Mouse (Mus musculus) hindbrain, embryonic 11.5 days (tissue): ENCODE results near the gene Duox1. TPM values are rescaled to one million over a fixed set of nuclear protein-coding genes. Genes with fewer than 3 reads are reported as not detected.

ENCODE experiments used
- ATAC-seq: fragments of 200-750 bp; cut with Nextera tagmentation; 2 replicates; pipeline ENCODE4 v1.8.0; 2017; ENCODE audit warnings: mild to moderate bottlenecking, moderate TSS enrichment, moderate library complexity; ENCODE audit not compliant: low FRiP score
- DNase-seq: peaks from one replicate; pipeline ENCODE4 v3.0.0-alpha.2; 2015; ENCODE audit warnings: low spot score
- H3K27ac ChIP-seq: fragments of 300-500 bp; sonication (generic); 2 replicates; pipeline ENCODE4 v1.5.1; 2014; ENCODE audit warnings: mild to moderate bottlenecking, low read depth, low read length
- H3K27me3 ChIP-seq: fragments of 300-500 bp; sonication (generic); 2 replicates; pipeline ENCODE4 v1.6.1; 2014; ENCODE audit warnings: mild to moderate bottlenecking, low read length, moderate library complexity, mixed read lengths; ENCODE audit not compliant: control insufficient read depth, insufficient read depth
- H3K36me3 ChIP-seq: fragments of 300-500 bp; sonication (generic); 2 replicates; pipeline ENCODE4 v1.6.1; 2014; ENCODE audit warnings: mild to moderate bottlenecking, low read length, moderate library complexity, mixed read lengths; ENCODE audit not compliant: control insufficient read depth, insufficient read depth
- H3K4me1 ChIP-seq: fragments of 300-500 bp; sonication (generic); replicated peaks from 2 replicates; pipeline ENCODE4 v1.6.1; 2014; ENCODE audit warnings: low read length, mixed read lengths; ENCODE audit not compliant: control insufficient read depth, insufficient read depth
- H3K4me2 ChIP-seq: fragments of 300-500 bp; sonication (generic); replicated peaks from 2 replicates; pipeline ENCODE4 v1.6.1; 2014; ENCODE audit warnings: mild to moderate bottlenecking, low read depth, low read length
- H3K4me3 ChIP-seq: fragments of 300-500 bp; sonication (generic); 2 replicates; pipeline ENCODE4 v1.5.1; 2014; ENCODE audit warnings: low read depth, low read length
- H3K9ac ChIP-seq: fragments of 300-500 bp; sonication (generic); 2 replicates; pipeline ENCODE4 v1.6.1; 2014; ENCODE audit warnings: low read depth, low read length
- H3K9me3 ChIP-seq: fragments of 300-500 bp; sonication (generic); 2 replicates; pipeline ENCODE4 v1.6.1; 2016; ENCODE audit warnings: low read length; ENCODE audit not compliant: control insufficient read depth
- WGBS: fragments of 180-500 bp; shearing (Covaris S2); extraction: QIAGEN DNeasy Blood & Tissue Kit; methylation state at CpG from one replicate; pipeline ENCODE4 v1.1.7; 2014; 5-methylcytosine and 5-hydroxymethylcytosine counted together
- polyA plus RNA-seq: library from polyadenylated mRNA; unstranded; fragments of >200 nt; fragmentation: Nextera tagmentation; extraction: Ambion mirVana; gene quantifications from 2 replicates; pipeline ENCODE4 v1.2.1, GENCODE M21; 2014

Gene Duox1
- polyA plus RNA-seq, 1 experiment from 2014 or later = 0.12 TPM

- ATAC-seq = no peak
- no peaks in the 10 kb centered on the region for H3K36me3 ChIP-seq
- H3K9me3 ChIP-seq = no peaks in the 10 kb centered on the region
- no peak overlapping the region for H3K4me2 ChIP-seq
- 88% methylated on average over 3 of the region's 3 CpGs for WGBS
- no peak overlapping the region for H3K9ac ChIP-seq
- no peaks in the 10 kb centered on the region for H3K27me3 ChIP-seq
- H3K4me3 ChIP-seq = no peak overlapping the region
- H3K4me1 ChIP-seq = peaks cover 12% of the 10 kb centered on the region; the same call in 1 of the 2 replicates
- DNase-seq = no peak
- H3K27ac ChIP-seq = no peak overlapping the region
Observed at GRCm38 (mm10) chr2:122347257-122347656, 31.8 kb downstream of the Duox1 start.

GRCm38 (mm10) chr2:122348531-122349131 lies 33.2 kb downstream of the Duox1 start:
- Histone ChIP-seq H3K9me3 (no peaks in the 10 kb centered on the region), H3K4me2 (peak overlapping the region; percentile 42), H3K36me3 (no peaks in the 10 kb centered on the region), H3K27ac (peak overlapping the region; percentile 98), H3K4me1 (peaks cover 13% of the 10 kb centered on the region; the same call in 1 of the 2 replicates), H3K27me3 (no peaks in the 10 kb centered on the region), H3K4me3 (peak overlapping the region; percentile 43), H3K9ac (peak overlapping the region; percentile 62)
- DNase-seq (peak; percentile 93), ATAC-seq (peak; percentile 87)
- WGBS = under 1% methylated on average over 29 of the region's 63 CpGs

DNA sequence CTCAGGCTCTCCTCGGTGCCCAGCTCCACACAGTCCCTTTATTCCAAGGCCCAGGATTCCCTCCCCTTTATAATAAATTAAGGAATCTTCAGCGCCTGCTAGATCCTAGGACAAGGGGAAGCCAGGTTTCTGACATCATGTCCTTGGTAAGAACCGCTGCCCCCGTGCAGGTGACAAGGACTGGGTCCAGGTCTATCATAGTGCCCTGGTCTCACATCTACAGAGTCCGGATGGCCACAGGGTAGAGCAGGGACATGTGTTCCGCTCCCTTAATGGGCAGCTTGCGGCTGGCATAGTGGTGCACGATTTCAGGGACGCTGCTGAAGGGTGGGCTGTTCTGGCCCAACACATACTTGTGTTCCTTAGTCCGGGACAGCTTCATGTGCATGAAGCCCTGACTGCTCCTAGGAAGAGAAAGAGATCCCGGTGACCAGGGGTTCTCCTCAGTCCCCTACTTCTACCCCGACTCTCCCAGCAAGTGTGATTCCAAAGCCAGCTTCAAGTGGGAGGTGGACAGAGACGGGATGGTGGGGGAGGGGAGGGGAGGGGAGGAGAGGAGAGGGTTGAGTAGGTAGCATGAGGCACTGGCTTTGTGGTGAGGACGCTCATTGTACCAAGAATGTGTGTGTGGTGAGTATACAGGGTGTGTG lies 33.8 kb downstream of the Duox1 start:
- Histone ChIP-seq H3K9me3 (no peaks in the 10 kb centered on the region), H3K9ac (peak overlapping the region; percentile 62), H3K4me3 (peak overlapping the region; percentile 43), H3K27me3 (no peaks in the 10 kb centered on the region), H3K4me1 (peaks cover 16% of the 10 kb centered on the region; the same call in 1 of the 2 replicates), H3K36me3 (no peaks in the 10 kb centered on the region), H3K27ac (peak overlapping the region; percentile 98), H3K4me2 (peak overlapping the region; percentile 42)
- 6% methylated on average over 14 of the region's 14 CpGs for WGBS
- ATAC-seq (peak; percentile 53), DNase-seq (no peak)

DNA sequence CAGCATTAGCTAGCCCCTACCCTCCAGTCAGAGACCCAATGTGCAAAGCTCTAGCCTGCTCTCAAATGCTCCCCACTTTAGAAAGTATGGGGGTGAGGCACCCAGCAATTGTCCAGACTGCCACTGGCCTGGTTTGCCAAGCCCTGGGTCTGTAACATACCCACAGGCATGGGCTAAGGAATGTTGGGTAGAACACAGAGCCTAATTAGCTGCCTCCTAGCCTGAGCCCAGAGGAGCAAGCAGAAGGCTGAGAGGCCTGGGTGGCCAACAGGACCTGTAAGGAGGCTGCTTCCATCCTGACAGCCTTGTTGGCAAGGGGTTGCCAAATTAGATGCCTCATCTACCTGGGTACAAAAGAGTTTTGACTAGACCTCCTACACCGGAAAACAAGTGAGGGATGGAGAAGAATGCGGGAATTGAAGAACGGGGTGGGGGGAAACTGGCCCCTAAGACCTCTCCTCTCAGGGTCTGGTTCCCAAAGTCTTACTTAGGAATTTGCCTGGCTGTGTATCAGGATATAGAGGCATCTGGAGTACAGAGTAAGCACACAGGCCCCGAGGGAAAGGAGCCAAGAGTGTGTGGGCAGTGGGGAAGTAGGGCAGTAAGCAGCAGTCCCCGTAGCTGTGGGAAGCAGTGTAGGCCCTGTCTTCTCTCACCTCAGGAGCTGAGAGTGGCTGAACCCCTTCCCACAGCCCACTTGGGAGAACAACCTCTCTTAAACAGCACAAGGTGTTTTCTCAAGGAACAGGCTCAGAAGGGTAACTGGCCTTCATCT lies 35.9 kb downstream of the Duox1 start:
- DNase-seq = no peak
- Histone ChIP-seq H3K4me3 (no peak overlapping the region), H3K9ac (no peak overlapping the region), H3K4me2 (no peak overlapping the region), H3K27me3 (no peaks in the 10 kb centered on the region), H3K27ac (peak overlapping the region; percentile 65), H3K36me3 (no peaks in the 10 kb centered on the region), H3K4me1 (peaks cover 16% of the 10 kb centered on the region; the same call in 1 of the 2 replicates), H3K9me3 (no peaks in the 10 kb centered on the region)
- ATAC-seq = no peak
- WGBS = 80% methylated on average over 5 of the region's 5 CpGs

- peak; percentile 37 for DNase-seq
- Histone ChIP-seq H3K36me3 (no peaks in the 10 kb centered on the region), H3K9me3 (no peaks in the 10 kb centered on the region), H3K4me2 (no peak overlapping the region), H3K27me3 (no peaks in the 10 kb centered on the region), H3K27ac (peak overlapping the region; percentile 65), H3K4me3 (no peak overlapping the region), H3K4me1 (peaks cover 16% of the 10 kb centered on the region; the same call in 1 of the 2 replicates), H3K9ac (no peak overlapping the region)
- ATAC-seq = peak; percentile 24; the same call in 1 of the 2 replicates
- 42% methylated on average over 4 of the region's 4 CpGs for WGBS
Observed at GRCm38 (mm10) chr2:122351931-122352329, 36.5 kb downstream of the Duox1 start.

GRCm38 (mm10) chr2:122352992-122353391 lies 37.5 kb downstream of the Duox1 start:
- H3K36me3 ChIP-seq = no peaks in the 10 kb centered on the region
- no peak overlapping the region for H3K4me3 ChIP-seq
- no peaks in the 10 kb centered on the region for H3K27me3 ChIP-seq
- H3K4me2 ChIP-seq = no peak overlapping the region
- WGBS = 84% methylated on average over 6 of the region's 6 CpGs
- H3K27ac ChIP-seq = peak overlapping the region; percentile 38; the same call in 1 of the 2 replicates
- DNase-seq (no peak), ATAC-seq (no peak)
- H3K9me3 ChIP-seq = no peaks in the 10 kb centered on the region
- no peak overlapping the region for H3K9ac ChIP-seq
- H3K4me1 ChIP-seq = peaks cover 15% of the 10 kb centered on the region; the same call in 1 of the 2 replicates

DNA sequence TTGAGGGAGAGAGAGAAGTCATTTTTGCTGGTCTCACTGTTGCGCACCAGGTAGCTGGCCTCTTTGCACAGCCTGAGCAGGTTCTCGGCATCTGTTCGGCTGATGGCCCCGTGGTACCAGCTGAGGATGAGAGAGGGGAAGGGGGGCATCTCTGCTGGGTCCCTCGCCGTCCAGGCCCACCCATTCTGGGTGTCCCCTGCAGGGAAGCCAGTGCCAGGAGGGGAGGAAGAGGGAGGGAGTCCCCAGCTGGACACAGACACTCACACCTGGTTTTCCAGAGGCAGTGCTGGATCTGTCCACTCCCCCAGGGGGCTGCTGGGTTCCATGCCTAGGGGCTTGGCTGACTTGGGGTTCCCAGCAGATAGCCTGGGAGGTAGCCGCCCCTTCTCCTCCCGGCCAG lies 38.3 kb downstream of the Duox1 start:
- no peak overlapping the region for H3K4me3 ChIP-seq
- H3K27ac ChIP-seq = peak overlapping the region; percentile 56; the same call in 1 of the 2 replicates
- H3K9me3 ChIP-seq = no peaks in the 10 kb centered on the region
- H3K4me2 ChIP-seq = no peak overlapping the region
- no peaks in the 10 kb centered on the region for H3K36me3 ChIP-seq
- DNase-seq (no peak), ATAC-seq (no peak)
- WGBS = 93% methylated on average over 8 of the region's 8 CpGs
- peaks cover 13% of the 10 kb centered on the region; the same call in 1 of the 2 replicates for H3K4me1 ChIP-seq
- no peak overlapping the region for H3K9ac ChIP-seq
- H3K27me3 ChIP-seq = no peaks in the 10 kb centered on the region

DNA sequence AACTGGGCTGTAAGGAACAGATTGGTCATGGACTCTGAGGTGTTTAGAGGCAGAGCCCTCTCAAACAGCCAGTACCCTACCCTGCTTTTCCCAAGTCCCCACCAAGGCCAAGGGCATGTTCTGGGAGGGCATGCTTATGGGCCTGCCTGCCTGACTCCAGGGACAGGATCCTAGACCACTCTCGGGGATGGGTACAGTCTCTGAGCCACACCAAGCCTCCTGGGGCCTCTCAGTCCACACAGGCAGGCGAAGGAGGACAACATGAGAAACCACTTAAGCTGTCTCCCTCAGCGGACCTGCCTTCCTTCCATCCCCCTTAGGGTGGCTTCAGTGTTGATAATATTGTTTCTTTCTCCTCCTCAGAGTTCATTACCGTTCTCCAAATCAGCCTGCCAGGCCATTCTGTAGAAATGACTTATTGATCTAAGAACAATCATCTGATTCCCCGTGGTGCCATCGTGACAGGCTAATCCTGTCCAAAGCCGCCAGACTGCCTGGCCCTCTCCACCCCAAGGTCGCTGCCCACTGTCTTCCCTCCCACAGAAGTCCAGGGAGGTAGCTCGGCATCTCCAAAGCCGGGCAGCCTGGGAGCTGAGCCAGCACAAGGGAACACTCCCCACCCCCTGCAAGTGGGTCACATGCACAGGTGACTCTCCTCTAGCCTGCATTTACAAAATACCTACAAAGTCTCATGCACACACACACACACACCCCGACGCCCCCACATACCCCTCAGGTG lies 38.9 kb downstream of the Duox1 start:
- Histone ChIP-seq H3K9me3 (no peaks in the 10 kb centered on the region), H3K9ac (no peak overlapping the region), H3K4me3 (no peak overlapping the region), H3K4me1 (peaks cover 12% of the 10 kb centered on the region; the same call in 1 of the 2 replicates), H3K36me3 (no peaks in the 10 kb centered on the region), H3K27ac (peak overlapping the region; percentile 56; the same call in 1 of the 2 replicates), H3K27me3 (no peaks in the 10 kb centered on the region), H3K4me2 (no peak overlapping the region)
- WGBS = 61% methylated on average over 12 of the region's 12 CpGs
- ATAC-seq (no peak), DNase-seq (no peak)
